Mouse (Mus musculus) cortical plate, adult 2 months (tissue): ENCODE data around the gene Parp1.

ENCODE experiments used
- CTCF ChIP-seq: fragments of 200-500 bp; IDR thresholded peaks from 2 replicates; pipeline ENCODE4 v1.5.1; 2011; ENCODE audit warnings: mild to moderate bottlenecking, control low read depth, low read length; ENCODE audit not compliant: insufficient read depth; ENCODE audit errors: extremely low read depth
- POLR2A ChIP-seq: fragments of 200-500 bp; IDR thresholded peaks from 2 replicates; pipeline ENCODE4 v1.6.1; 2011; ENCODE audit warnings: mild to moderate bottlenecking, low read length, control low read depth; ENCODE audit not compliant: insufficient read depth; ENCODE audit errors: extremely low read depth

- no peak for TF ChIP-seq POLR2A
- no peak for TF ChIP-seq CTCF
Observed at GRCm38 (mm10) chr1:180523320-180523719, 45.4 kb upstream of the Parp1 start.
